Mouse (Mus musculus) myocyte (in vitro differentiated cells): ENCODE data around the gene Entpd1.

Experiments used
- CEBPB ChIP-seq: IDR thresholded peaks from 2 replicates; pipeline ENCODE4 v1.6.1; 2011; ENCODE audit warnings: mild to moderate bottlenecking, moderate library complexity; ENCODE audit not compliant: poor library complexity, insufficient read depth, severe bottlenecking
- E2F4 ChIP-seq: IDR thresholded peaks from one replicate; pipeline ENCODE4 v1.6.1; 2011; ENCODE audit warnings: mild to moderate bottlenecking, control low read depth, moderate library complexity; ENCODE audit not compliant: insufficient read depth
- MAX ChIP-seq: IDR thresholded peaks from one replicate; pipeline ENCODE4 v1.6.1; 2011; ENCODE audit warnings: low read depth, mild to moderate bottlenecking, control low read depth
- POLR2A ChIP-seq: IDR thresholded peaks from one replicate; pipeline ENCODE4 v1.6.1; 2011; ENCODE audit warnings: low read depth, mild to moderate bottlenecking, control low read depth, moderate library complexity; ENCODE audit not compliant: insufficient read length
- SRF ChIP-seq: IDR thresholded peaks from one replicate; pipeline ENCODE4 v1.6.1; 2011; ENCODE audit warnings: low read depth; ENCODE audit not compliant: control insufficient read depth, insufficient read length
- USF1 ChIP-seq: IDR thresholded peaks from one replicate; pipeline ENCODE4 v1.6.1; 2011; ENCODE audit warnings: low read depth, mild to moderate bottlenecking, control low read depth, moderate library complexity

- no peak for TF ChIP-seq POLR2A
- no peak for TF ChIP-seq E2F4
- no peak for TF ChIP-seq CEBPB
- no peak for TF ChIP-seq SRF
- TF ChIP-seq USF1 = no peak
- TF ChIP-seq MAX = no peak
Observed at GRCm38 (mm10) chr19:40661108-40661507, 48.9 kb downstream of the Entpd1 start.
